Mouse (Mus musculus) liver, embryonic 12.5 days (tissue): ENCODE measurements at regions not wholly inside any gene's neighbourhood (a gene's known extent, or its start where the extent isn't known, plus 50 kb on each side); places are given as distances from the start of the nearest gene placed in this dataset.
"Not testable (repeated sequence)": the region's sequence is repeated elsewhere in the genome, so short reads cannot be mapped to it uniquely, and the experiment has no call there.

Experiments
- ATAC-seq: fragments of 200-750 bp; cut with Nextera tagmentation; 2 replicates; pipeline ENCODE4 v1.8.0; 2017; ENCODE audit warnings: moderate number of reproducible peaks, mild to moderate bottlenecking, moderate library complexity
- H3K27ac ChIP-seq: fragments of 300-500 bp; sonication (generic); 2 replicates; pipeline ENCODE4 v1.5.1; 2016; ENCODE audit warnings: mild to moderate bottlenecking
- H3K27me3 ChIP-seq: fragments of 300-500 bp; sonication (generic); replicated peaks from 2 replicates; pipeline ENCODE4 v1.6.1; 2016; ENCODE audit warnings: mild to moderate bottlenecking, moderate library complexity
- H3K36me3 ChIP-seq: fragments of 300-500 bp; sonication (generic); 2 replicates; pipeline ENCODE4 v1.6.1; 2016; ENCODE audit warnings: mild to moderate bottlenecking, moderate library complexity
- H3K4me1 ChIP-seq: fragments of 300-500 bp; sonication (generic); 2 replicates; pipeline ENCODE4 v1.6.1; 2016
- H3K4me2 ChIP-seq: fragments of 300-500 bp; sonication (generic); 2 replicates; pipeline ENCODE4 v1.6.1; 2016; ENCODE audit warnings: mild to moderate bottlenecking, moderate library complexity
- H3K4me3 ChIP-seq: fragments of 300-500 bp; sonication (generic); 2 replicates; pipeline ENCODE4 v1.5.1; 2016; ENCODE audit warnings: mild to moderate bottlenecking, moderate library complexity
- H3K9ac ChIP-seq: fragments of 300-500 bp; sonication (generic); 2 replicates; pipeline ENCODE4 v1.6.1; 2016; ENCODE audit warnings: mild to moderate bottlenecking, moderate library complexity
- H3K9me3 ChIP-seq: fragments of 300-500 bp; sonication (generic); replicated peaks from 2 replicates; pipeline ENCODE4 v1.6.1; 2016; ENCODE audit warnings: mild to moderate bottlenecking, moderate library complexity
- WGBS: fragments of 180-500 bp; shearing (Covaris S2); methylation state at CpG from one replicate; pipeline ENCODE4 v1.1.7; 2016; ENCODE audit not compliant: insufficient replicate concordance; 5-methylcytosine and 5-hydroxymethylcytosine counted together

DNA sequence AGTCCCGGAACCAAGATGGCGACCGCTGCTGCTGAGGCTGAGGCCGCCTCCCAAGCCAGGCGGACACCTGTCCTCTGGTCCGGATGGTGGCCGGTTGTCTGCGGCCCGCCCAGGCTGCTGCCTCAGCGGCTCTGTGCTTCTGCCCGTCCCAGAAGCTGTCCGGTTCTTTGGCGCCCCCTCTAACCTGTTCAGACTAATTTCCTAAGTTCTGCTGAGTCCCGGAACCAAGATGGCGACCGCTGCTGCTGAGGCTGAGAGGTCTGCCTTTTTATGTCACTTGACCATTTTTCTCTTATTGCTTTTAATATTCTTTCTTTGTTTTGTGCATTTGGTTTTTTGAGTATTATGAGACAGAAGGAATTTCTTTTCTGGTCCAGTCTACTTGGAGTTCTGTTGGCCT, 140.4 kb downstream of the Gm11077 start:
- not testable (repeated sequence) for H3K27ac ChIP-seq, H3K9ac ChIP-seq, H3K9me3 ChIP-seq, H3K4me3 ChIP-seq, ATAC-seq, H3K4me2 ChIP-seq, H3K4me1 ChIP-seq, H3K36me3 ChIP-seq, H3K27me3 ChIP-seq
- WGBS, result 83% methylated on average over 9 of the region's 16 CpGs

DNA sequence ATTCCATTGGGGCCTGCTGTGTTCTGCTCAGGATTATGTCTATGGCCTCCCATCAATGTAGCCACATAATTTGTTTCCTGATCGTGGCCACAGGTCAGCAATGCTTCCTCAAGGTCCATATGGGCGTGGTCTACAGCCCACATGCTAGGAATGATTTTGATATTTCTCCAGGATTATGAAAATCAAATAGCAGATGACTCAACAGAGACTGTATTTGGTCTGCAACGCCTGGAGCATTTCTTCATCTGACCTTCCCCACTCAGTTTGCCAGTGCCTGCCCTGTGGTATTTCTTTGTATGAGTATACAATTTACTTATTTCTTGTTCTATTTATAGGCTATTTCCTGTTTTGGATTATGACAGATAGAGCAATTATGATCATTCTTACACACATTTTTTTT, 145.7 kb downstream of the Gm11077 start:
- Histone ChIP-seq H3K27me3 (no peaks in the 10 kb centered on the region), H3K4me3 (no peak overlapping the region), H3K4me2 (no peak overlapping the region), H3K27ac (no peak overlapping the region), H3K9me3 (no peaks in the 10 kb centered on the region), H3K9ac (no peak overlapping the region), H3K36me3 (no peaks in the 10 kb centered on the region), H3K4me1 (no peaks in the 10 kb centered on the region)
- WGBS, result 45% methylated on average over 3 of the region's 3 CpGs
- no peak for ATAC-seq

DNA sequence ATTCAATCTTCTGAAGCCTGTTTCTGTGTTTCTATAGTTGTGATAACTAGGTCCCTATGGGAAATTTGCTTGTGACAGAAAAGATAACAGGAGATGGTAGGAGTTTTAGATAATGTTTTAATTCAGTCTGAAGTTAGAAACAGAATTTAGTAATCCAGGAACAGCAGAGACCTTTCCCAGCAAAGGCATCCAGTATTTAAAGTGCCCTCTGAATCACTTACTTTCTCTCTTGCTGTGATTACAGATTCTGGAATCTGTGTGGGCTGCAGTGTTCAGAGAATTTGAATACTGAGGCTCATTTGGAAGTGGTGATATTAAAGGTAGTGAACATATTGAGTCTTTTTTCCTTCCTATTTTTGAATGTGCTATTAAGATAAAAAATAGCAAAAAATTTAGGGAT, 154.6 kb downstream of the Gm11077 start:
- Histone ChIP-seq H3K4me2 (no peak overlapping the region), H3K27ac (no peak overlapping the region), H3K4me1 (no peaks in the 10 kb centered on the region), H3K9ac (no peak overlapping the region), H3K27me3 (no peaks in the 10 kb centered on the region), H3K9me3 (no peaks in the 10 kb centered on the region), H3K4me3 (no peak overlapping the region), H3K36me3 (no peaks in the 10 kb centered on the region)
- ATAC-seq, result no peak

DNA sequence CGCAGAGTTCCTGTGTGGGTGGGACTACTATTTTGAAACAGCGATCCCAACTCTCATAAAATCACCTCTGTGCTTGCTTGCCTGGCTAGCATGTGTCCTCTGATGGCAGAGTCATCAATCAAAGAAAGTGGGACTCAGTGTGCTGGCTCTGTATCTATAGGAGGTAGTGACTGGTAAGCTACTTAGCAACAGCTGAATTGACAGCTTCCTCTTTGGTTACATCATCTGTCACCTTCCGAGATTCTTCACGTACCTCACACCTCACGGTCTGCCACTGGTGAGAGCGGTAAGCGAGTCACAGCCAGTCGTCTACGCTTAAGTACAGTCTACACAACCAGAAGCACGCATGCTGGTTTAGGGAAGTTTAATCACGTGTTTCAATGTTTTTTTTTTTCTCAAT, 159.5 kb downstream of the Gm11077 start:
- Histone ChIP-seq H3K27me3 (no peaks in the 10 kb centered on the region), H3K4me2 (no peak overlapping the region), H3K9ac (no peak overlapping the region), H3K4me3 (no peak overlapping the region), H3K27ac (no peak overlapping the region), H3K9me3 (no peaks in the 10 kb centered on the region), H3K36me3 (no peaks in the 10 kb centered on the region), H3K4me1 (no peaks in the 10 kb centered on the region)
- WGBS, result 27% methylated on average over 11 of the region's 11 CpGs
- no peak for ATAC-seq

DNA sequence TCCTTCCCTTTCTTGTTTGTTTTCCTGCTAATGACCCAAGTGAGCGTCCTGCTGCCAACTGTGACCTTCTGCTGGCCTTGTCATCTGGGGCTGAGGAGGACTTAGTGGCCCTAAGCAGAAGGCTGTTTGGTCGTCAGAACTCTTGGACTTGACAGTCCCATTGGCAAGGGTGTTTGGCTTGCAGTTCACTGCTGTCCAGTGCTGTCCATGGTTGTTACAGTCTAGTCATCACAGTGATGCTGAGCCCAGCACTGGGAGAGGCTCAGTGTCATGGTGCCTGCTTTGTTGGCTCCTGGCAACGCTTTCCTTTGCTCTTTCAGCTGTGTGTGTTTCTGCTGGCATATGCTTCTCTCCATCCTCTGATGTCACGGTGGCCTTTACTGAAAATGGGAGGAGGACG, 161.0 kb downstream of the Gm11077 start:
- ATAC-seq, result no peak
- no peak overlapping the region for H3K9ac ChIP-seq
- 47% methylated on average over 5 of the region's 5 CpGs for WGBS
- H3K4me2 ChIP-seq, result no peak overlapping the region
- H3K27me3 ChIP-seq, result no peaks in the 10 kb centered on the region
- no peak overlapping the region for H3K4me3 ChIP-seq
- H3K27ac ChIP-seq, result no peak overlapping the region
- H3K4me1 ChIP-seq, result no peaks in the 10 kb centered on the region
- no peaks in the 10 kb centered on the region for H3K9me3 ChIP-seq
- H3K36me3 ChIP-seq, result no peaks in the 10 kb centered on the region

DNA sequence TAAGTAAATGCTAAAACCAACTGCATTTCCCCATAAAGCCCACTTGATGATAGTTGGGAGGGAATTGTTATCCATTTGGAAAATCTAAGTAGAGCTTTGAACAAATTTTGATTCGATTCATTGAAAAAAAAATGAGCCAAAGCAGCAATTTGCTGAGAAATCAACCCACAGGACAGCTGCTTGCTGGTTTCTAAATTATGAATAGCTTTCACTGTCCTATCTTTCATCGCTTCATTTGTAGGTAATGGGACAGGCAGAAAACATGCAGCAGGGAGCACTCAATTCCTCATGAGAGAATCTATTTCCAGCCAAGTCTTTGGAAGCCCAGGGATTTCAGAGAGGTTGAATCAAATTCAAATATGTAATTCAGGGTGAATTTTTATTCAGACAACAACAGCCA, 161.5 kb downstream of the Gm11077 start:
- ATAC-seq, result no peak
- no peak overlapping the region for H3K4me3 ChIP-seq
- 66% methylated on average over 2 of the region's 2 CpGs for WGBS

DNA sequence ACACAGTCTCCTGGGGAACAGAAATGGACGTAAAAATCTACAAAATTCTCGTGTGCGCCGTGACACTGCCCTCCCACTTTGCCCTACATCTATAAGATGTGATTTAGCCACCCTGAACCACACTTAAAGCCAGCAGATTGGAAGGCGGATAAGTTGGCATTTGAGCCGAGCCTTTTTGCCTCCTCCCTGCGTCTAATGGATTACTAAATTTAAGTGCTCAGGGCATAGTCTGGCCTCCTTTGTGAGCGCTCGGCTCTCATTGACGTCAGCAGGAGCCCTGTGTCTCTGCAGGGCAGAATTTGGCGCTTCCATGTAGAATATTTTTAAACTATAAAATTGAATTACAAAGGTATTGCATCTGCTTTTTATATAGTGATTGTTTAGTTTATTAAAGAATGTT, 165.4 kb downstream of the Gm11077 start:
- ATAC-seq, result no peak
- H3K36me3 ChIP-seq, result no peaks in the 10 kb centered on the region
- no peaks in the 10 kb centered on the region for H3K9me3 ChIP-seq
- H3K4me2 ChIP-seq, result no peak overlapping the region
- no peak overlapping the region for H3K27ac ChIP-seq
- H3K27me3 ChIP-seq, result no peaks in the 10 kb centered on the region
- no peak overlapping the region for H3K9ac ChIP-seq
- 66% methylated on average over 11 of the region's 11 CpGs for WGBS
- H3K4me3 ChIP-seq, result no peak overlapping the region
- no peaks in the 10 kb centered on the region for H3K4me1 ChIP-seq

More for the DNA sequence above, 161.5 kb downstream of the Gm11077 start:
- no peak overlapping the region for H3K9ac ChIP-seq
- H3K4me2 ChIP-seq, result no peak overlapping the region
- H3K36me3 ChIP-seq, result no peaks in the 10 kb centered on the region
- no peak overlapping the region for H3K27ac ChIP-seq
- H3K4me1 ChIP-seq, result no peaks in the 10 kb centered on the region
- H3K9me3 ChIP-seq, result no peaks in the 10 kb centered on the region
- H3K27me3 ChIP-seq, result no peaks in the 10 kb centered on the region

DNA sequence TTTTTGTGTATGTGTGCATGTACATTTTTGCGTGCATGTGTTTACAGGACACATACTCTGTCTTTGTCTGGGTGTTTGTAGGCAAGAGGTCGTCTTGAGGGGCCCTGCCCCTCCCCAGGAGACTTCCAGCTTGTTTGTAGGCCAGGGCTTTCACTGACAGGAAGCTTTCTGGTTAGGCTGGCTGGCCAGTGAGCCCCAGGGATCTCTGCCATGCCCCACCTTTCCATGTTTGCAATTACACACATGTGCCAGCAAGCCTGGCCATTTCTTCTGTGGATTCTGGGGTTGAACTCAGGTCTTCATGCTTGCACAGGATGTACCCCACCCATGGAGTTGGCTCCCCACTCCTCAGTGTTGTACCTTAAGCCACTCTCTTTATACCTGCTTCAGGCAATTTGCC, 166.4 kb downstream of the Gm11077 start:
- Histone ChIP-seq H3K4me3 (no peak overlapping the region), H3K36me3 (no peaks in the 10 kb centered on the region), H3K27ac (no peak overlapping the region), H3K27me3 (no peaks in the 10 kb centered on the region), H3K4me1 (no peaks in the 10 kb centered on the region), H3K9me3 (no peaks in the 10 kb centered on the region), H3K4me2 (no peak overlapping the region), H3K9ac (no peak overlapping the region)
- WGBS, result 62% methylated on average over 2 of the region's 2 CpGs
- ATAC-seq, result no peak

DNA sequence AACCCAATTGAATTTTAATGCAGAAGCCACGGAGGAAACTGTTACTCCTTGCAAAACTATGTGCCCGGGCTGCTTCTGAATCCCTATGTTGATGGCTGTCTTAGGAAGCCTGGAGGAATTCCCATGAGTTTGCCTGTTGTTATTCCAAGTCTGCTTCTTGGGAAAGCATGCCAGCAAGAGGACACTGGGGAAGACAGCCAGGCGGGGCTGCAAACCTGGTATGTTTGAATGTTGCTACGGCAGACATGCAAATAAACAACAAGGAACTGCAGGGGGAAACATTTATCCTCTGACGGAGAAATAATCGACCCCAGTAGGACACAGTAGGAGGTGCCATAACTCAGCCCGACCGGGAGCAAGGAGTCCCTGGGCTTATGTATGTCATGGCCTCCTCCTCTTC, 168.0 kb downstream of the Gm11077 start:
- Histone ChIP-seq H3K4me1 (no peaks in the 10 kb centered on the region), H3K27ac (no peak overlapping the region), H3K9me3 (no peaks in the 10 kb centered on the region), H3K36me3 (no peaks in the 10 kb centered on the region), H3K27me3 (no peaks in the 10 kb centered on the region), H3K9ac (no peak overlapping the region), H3K4me3 (no peak overlapping the region), H3K4me2 (no peak overlapping the region)
- 46% methylated on average over 8 of the region's 8 CpGs for WGBS
- no peak for ATAC-seq

DNA sequence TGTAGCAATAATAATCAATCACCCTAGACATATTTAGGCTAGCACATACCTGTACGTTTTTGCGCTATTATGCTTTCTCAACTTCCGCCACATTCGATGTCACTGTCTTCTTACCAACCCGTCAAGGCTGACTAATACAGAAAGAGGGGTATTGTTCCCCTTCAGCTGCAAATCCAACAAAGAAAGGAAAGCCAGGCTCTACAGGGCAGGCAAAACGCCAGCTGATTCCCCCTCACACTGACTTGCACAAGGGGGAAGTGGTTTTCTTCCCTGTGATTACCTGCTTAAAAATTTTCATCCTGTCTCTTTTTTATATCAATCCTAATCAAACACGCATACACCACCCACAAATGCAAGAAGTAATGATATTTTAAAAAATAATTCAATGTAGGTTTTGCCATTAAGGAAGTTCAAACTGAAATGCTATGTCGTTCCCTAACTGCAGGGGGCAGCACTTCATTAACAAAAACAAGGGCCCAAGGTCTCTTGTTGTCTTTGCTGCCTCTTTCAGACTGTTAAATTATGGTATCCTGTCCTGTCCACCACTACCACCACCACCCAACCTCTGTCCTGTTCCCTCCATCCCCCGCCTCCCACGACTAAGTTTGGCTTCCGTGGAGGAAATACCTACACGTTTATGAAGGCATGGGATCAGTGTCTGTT, 195.4 kb downstream of the Gm11077 start:
- ATAC-seq, result no peak
- 50% methylated on average over 12 of the region's 12 CpGs for WGBS

DNA sequence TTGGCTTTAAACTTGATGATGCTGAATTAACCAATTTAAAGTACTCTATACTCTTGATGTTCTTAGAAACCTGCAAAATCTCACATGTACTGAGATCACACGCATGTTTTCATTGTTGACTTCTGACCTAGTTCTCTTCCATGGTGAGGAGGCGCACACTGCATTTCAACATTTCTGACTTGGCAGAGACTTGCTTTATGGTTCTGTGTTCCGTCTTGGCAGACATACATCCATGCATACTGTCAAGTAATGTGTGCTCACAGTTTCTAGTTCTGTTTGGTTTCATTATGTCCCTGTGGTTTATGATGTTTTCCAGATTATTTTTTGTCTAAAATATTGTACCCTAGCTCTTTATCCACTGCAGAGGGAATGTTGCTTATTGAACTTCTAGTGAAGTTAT, 198.5 kb downstream of the Gm11077 start:
- H3K4me3 ChIP-seq, result no peak overlapping the region
- no peaks in the 10 kb centered on the region for H3K9me3 ChIP-seq
- ATAC-seq, result no peak
- H3K27ac ChIP-seq, result no peak overlapping the region
- no peaks in the 10 kb centered on the region for H3K36me3 ChIP-seq
- no peaks in the 10 kb centered on the region for H3K4me1 ChIP-seq
- H3K4me2 ChIP-seq, result no peak overlapping the region
- WGBS, result 70% methylated on average over 3 of the region's 3 CpGs
- H3K27me3 ChIP-seq, result no peaks in the 10 kb centered on the region
- H3K9ac ChIP-seq, result no peak overlapping the region

More for the DNA sequence above, 195.4 kb downstream of the Gm11077 start:
- Histone ChIP-seq H3K4me3 (no peak overlapping the region), H3K36me3 (no peaks in the 10 kb centered on the region), H3K27me3 (no peaks in the 10 kb centered on the region), H3K9ac (no peak overlapping the region), H3K9me3 (no peaks in the 10 kb centered on the region), H3K4me2 (no peak overlapping the region), H3K4me1 (no peaks in the 10 kb centered on the region), H3K27ac (no peak overlapping the region)

DNA sequence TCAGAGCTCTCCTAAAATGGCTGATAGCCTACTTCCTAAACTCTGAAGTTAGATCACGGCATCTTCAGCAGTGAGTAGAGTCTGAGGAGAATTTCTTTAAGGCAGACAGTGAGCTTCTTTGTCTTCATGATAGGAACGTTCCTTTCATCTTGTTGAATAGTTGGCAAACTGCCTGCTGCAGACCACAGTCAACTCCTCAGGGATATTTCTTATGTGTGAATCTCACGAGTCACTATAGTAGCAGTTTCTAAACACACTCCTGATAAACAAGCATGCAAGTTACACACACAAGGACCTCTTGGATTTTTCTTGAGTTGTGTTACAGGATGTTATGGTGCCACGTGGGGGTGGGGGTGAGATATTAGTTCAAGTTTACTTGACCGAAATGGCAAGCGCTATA, 205.2 kb downstream of the Gm11077 start:
- Histone ChIP-seq H3K4me2 (no peak overlapping the region), H3K27ac (no peak overlapping the region), H3K27me3 (no peaks in the 10 kb centered on the region), H3K9ac (no peak overlapping the region), H3K9me3 (no peaks in the 10 kb centered on the region), H3K4me1 (no peaks in the 10 kb centered on the region), H3K4me3 (no peak overlapping the region), H3K36me3 (no peaks in the 10 kb centered on the region)
- no peak for ATAC-seq
- WGBS, result 61% methylated on average over 6 of the region's 6 CpGs

DNA sequence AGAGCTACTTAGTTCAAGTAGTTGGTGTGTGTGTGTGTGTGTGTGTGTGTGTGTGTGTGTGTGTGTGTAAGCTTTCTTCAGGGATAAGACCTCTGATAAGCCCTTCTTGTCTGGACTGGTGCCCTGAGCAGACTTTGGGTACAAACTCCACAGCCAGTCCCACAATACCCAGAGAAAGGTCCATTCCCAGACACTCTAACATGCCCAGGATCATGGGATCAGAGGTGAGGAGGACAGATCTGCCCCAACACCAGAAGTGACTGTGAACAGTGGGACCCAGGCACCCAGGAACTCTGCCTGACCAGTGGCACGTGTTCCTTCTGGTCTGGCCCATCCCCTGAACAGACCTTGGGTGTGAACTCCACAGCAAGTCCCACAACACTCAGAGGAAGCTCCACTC, 208.9 kb downstream of the Gm11077 start:
- H3K27me3 ChIP-seq, result no peaks in the 10 kb centered on the region
- no peaks in the 10 kb centered on the region for H3K4me1 ChIP-seq
- H3K36me3 ChIP-seq, result no peaks in the 10 kb centered on the region
- no peak for ATAC-seq
- H3K9me3 ChIP-seq, result no peaks in the 10 kb centered on the region
- WGBS, result 65% methylated on average over 1 of the region's 1 CpGs
- H3K9ac ChIP-seq, result no peak overlapping the region
- no peak overlapping the region for H3K4me3 ChIP-seq
- no peak overlapping the region for H3K4me2 ChIP-seq
- no peak overlapping the region for H3K27ac ChIP-seq
